Mouse (Mus musculus): ENCODE measurements at regions not wholly inside any gene's neighbourhood (a gene's known extent, or its start where the extent isn't known, plus 50 kb on each side); places are given as distances from the start of the nearest gene placed in this dataset.

- no peak for DNase-seq
Measured at GRCm38 (mm10) chr10:91580959-91581358, 399.8 kb upstream of the Tmpo start.

- DNase-seq: no peak
Measured at GRCm38 (mm10) chr10:91575323-91576064, 394.4 kb upstream of the Tmpo start.

GRCm38 (mm10) chr10:91572796-91573195 is 391.7 kb upstream of the Tmpo start:
- no peak for DNase-seq

- no peak for DNase-seq
Measured at GRCm38 (mm10) chr10:91569046-91569445, 387.9 kb upstream of the Tmpo start.

GRCm38 (mm10) chr10:91566116-91566774 is 385.1 kb upstream of the Tmpo start:
- DNase-seq: no peak

GRCm38 (mm10) chr10:91559307-91559706 is 378.2 kb upstream of the Tmpo start:
- no peak for DNase-seq

- no peak for DNase-seq
Measured at GRCm38 (mm10) chr10:91548071-91548470, 367.0 kb upstream of the Tmpo start.

GRCm38 (mm10) chr10:91546140-91546539 is 365.0 kb upstream of the Tmpo start:
- peak; percentile 14 for DNase-seq

- DNase-seq: no peak
Measured at GRCm38 (mm10) chr10:91545421-91545820, 364.3 kb upstream of the Tmpo start.

- DNase-seq: no peak
Measured at GRCm38 (mm10) chr10:91543167-91543918, 362.2 kb upstream of the Tmpo start.

GRCm38 (mm10) chr10:91542201-91542604 is 361.1 kb upstream of the Tmpo start:
- DNase-seq: no peak

GRCm38 (mm10) chr10:91537241-91537640 is 356.1 kb upstream of the Tmpo start:
- no peak for DNase-seq

GRCm38 (mm10) chr10:91535392-91535791 is 354.3 kb upstream of the Tmpo start:
- DNase-seq: no peak

GRCm38 (mm10) chr10:91528305-91528704 is 347.2 kb upstream of the Tmpo start:
- DNase-seq: no peak

GRCm38 (mm10) chr10:91521168-91521567 is 340.1 kb upstream of the Tmpo start:
- no peak for DNase-seq

GRCm38 (mm10) chr10:91515021-91515371 is 333.9 kb upstream of the Tmpo start:
- no peak for DNase-seq

GRCm38 (mm10) chr10:91514163-91515020 is 333.3 kb upstream of the Tmpo start:
- DNase-seq: no peak

- DNase-seq: peak; percentile 28
Measured at GRCm38 (mm10) chr10:91507038-91507437, 325.9 kb upstream of the Tmpo start.

GRCm38 (mm10) chr10:91504891-91505290 is 323.8 kb upstream of the Tmpo start:
- DNase-seq: no peak

- DNase-seq: no peak
Measured at GRCm38 (mm10) chr10:91498543-91498942, 317.4 kb upstream of the Tmpo start.

GRCm38 (mm10) chr10:91464691-91465090 is 283.6 kb upstream of the Tmpo start:
- DNase-seq: peak; percentile 9

GRCm38 (mm10) chr10:91447974-91448703 is 267.0 kb upstream of the Tmpo start:
- DNase-seq: no peak
